Mouse (Mus musculus): ENCODE results near the gene Gm7257.

DNA sequence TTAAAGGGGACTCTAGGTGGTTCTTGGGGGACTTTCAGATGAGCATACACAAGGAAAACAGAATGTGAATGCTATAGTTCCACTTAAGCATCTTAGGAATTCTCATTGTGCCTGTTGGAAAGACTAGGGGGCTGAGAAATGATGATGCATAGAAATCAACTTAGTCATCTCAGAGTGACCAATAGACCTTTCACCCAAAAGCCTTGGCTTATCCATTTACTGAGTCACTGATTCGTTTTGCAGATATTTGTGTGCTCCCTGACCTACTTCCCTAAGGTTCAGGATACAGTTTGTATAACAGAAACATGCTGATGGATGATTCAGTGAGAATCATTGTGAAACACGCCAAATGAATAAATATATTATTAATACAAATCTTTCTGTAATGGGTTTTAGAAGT is 28.7 kb upstream of the Gm7257 start:
- TF ChIP-seq CTCF (IDR thresholded peaks at IDR 0.05; ENCODE audit: borderline replicate concordance, extremely low read depth, insufficient read depth, insufficient read length): no peak
- TF ChIP-seq POLR2A (IDR thresholded peaks at IDR 0.05; ENCODE audit: borderline replicate concordance, extremely low read depth, insufficient read depth, insufficient read length, poor library complexity, severe bottlenecking): no peak

Measured in brain, embryonic 14.5 days (tissue).